Mouse (Mus musculus): ENCODE measurements around the gene Gm6217.
"Not testable (repeated sequence)": the region's sequence is repeated elsewhere in the genome, so short reads cannot be mapped to it uniquely, and the experiment has no call there.

The Gm6217 gene

GRCm38 (mm10) chr1:82931326-82931725, at the start of gene Gm6217:
Gene Gm6217, minus strand, starts transcription at chr1:82931399.
- not testable (repeated sequence) for DNase-seq (ENCODE audit: low spot score)

- DNase-seq (ENCODE audit: low spot score): no peak
These were observed 46.6 kb upstream of the Gm6217 start for GRCm38 (mm10) chr1:82977840-82978239.

DNA sequence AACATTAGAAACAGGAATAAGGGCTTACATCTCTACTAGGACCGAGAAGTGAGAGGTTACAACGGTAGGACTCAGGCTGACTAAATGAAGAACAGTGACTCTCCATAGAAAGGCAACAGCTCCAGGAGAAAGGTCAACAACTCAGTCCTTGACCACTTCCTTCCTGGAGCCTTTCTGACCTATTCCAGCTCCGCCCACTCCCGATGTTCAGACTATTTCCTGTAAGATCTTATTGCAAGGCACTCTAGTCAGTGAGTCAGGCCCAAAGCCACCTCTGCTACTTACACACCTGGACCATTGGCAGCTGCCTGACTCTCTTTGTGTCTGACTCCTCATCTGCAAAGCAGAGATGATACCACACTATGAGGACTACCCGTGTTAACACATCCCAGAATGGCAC, 44.6 kb upstream of the Gm6217 start:
- no peak for DNase-seq (ENCODE audit: low spot score)

DNA sequence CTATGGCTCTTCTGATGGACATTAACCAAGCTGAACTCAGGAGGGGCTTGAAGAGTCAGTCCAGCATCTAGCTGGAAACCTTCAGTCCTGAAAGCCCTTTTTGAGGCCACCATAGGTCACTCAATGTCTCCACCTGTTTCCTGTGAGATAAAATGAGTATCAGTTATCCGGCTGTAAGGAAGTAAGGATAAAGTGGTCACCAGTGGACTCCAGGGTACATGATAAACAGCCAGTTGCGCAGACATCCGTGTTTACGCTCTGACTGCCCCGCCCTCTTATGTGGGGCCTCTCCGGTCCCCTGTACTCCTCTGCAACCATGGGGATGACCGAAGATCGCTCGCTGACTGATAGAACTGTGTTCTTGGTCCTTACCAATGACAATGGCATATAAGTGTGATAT, 43.1 kb upstream of the Gm6217 start:
- peak; percentile 29 for DNase-seq (ENCODE audit: low spot score)

DNA sequence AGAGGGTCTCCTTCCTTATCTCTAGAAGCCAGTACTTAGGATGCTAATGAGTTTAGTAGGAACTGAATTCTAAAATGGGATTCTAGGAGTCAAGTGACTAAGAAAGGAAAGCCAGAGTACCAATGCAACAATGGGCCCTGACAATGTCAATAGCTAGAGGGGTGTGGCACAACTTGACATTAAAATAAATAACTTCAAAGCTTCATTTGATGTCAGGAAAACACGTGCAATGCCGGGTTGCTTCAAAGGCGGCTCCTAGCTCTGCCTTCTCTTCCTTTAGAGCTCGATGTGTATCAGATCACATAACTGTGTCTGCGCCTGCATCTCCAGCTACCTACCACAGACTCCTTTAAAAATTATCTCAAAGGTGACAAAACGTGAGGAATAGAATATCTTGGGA, 42.7 kb upstream of the Gm6217 start:
- no peak for DNase-seq (ENCODE audit: low spot score)

DNA sequence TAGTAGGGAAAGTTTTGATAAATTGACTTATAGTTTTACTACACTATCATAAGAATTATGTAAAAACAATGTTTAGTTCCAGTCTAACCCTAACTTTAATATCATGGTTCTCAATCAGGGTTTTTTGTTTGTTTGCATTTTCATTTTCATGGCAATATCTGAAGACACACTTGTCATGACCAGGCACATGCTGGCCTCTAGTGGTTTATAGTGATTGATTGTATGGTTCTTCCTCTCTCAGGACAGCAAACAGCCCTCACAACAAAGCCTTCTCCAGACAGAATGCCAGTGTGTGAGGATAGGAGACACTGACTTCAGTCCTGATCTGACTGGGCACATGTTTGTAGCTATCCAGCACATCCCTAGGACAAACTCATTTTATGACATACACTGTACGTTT, 42.0 kb upstream of the Gm6217 start:
- DNase-seq (ENCODE audit: low spot score): no peak

GRCm38 (mm10) chr1:82972046-82972445, 40.8 kb upstream of the Gm6217 start:
- peak; percentile 58 for DNase-seq (ENCODE audit: low spot score)

GRCm38 (mm10) chr1:82966413-82966812, 35.2 kb upstream of the Gm6217 start:
- no peak for DNase-seq (ENCODE audit: low spot score)

GRCm38 (mm10) chr1:82959870-82960385, 28.7 kb upstream of the Gm6217 start, which contains the start of gene Gm47955:
Gene Gm47955, plus strand, starts transcription at chr1:82960286.
- no peak for DNase-seq (ENCODE audit: low spot score)

GRCm38 (mm10) chr1:82955913-82956312, 24.7 kb upstream of the Gm6217 start, which contains the start of gene Gm7544:
Gene Gm7544, minus strand, starts transcription at chr1:82956013.
- DNase-seq (ENCODE audit: low spot score): not testable (repeated sequence)

GRCm38 (mm10) chr1:82948601-82949000, 17.4 kb upstream of the Gm6217 start:
- DNase-seq (ENCODE audit: low spot score): no peak

GRCm38 (mm10) chr1:82946029-82946428, 14.8 kb upstream of the Gm6217 start:
- not testable (repeated sequence) for DNase-seq (ENCODE audit: low spot score)

GRCm38 (mm10) chr1:82943295-82943694, 12.1 kb upstream of the Gm6217 start, which contains the start of gene A030003K21Rik:
Gene A030003K21Rik, minus strand, starts transcription at chr1:82943388.
- not testable (repeated sequence) for DNase-seq (ENCODE audit: low spot score)

- DNase-seq (ENCODE audit: low spot score): not testable (repeated sequence)
These were observed 11.3 kb upstream of the Gm6217 start for GRCm38 (mm10) chr1:82942505-82942904.

DNA sequence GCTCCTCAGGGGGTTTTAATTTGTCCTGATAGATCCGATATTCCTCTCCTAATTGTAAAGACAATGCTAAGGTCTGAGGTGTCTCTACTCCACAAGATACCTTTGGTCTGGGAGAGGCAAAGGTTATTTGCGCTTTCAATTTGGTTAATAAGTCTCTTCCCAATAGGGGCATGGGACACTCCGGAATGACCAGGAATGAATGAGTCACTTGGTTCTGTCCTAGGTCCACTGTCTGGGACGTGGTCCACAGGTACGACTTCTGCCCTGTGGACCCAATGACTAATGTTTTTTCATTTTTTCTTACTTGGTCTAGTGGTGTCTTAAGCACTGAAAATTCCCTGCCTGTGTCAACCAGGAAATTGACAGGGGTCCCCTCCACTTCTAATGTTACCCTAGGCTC, 7.5 kb upstream of the Gm6217 start:
- no peak for DNase-seq (ENCODE audit: low spot score)

DNA sequence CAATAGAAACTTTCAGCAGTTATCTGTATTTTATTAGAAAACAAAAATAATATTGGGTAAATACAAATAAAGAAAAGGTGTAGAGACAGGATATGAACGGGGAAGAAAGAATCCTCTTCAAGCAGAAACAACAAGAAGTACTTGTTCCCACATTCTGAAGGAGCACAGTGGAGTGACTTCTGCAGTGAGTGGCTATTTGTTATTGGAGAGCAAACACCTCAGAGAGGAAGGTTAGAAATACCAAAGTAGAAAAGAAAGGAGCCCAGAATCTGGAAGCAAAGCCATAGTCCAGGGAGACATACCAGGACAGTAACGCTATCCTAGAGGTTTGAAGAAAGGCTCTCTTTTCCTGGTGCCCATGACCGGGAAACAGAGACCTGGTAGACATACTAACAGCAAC, 641 bp downstream of the Gm6217 start:
- not testable (repeated sequence) for DNase-seq (ENCODE audit: low spot score)

GRCm38 (mm10) chr1:82924650-82925049, 6.5 kb downstream of the Gm6217 start, which contains the start of gene A030014E15Rik:
Gene A030014E15Rik, plus strand, starts transcription at chr1:82924917.
- DNase-seq (ENCODE audit: low spot score): no peak

DNA sequence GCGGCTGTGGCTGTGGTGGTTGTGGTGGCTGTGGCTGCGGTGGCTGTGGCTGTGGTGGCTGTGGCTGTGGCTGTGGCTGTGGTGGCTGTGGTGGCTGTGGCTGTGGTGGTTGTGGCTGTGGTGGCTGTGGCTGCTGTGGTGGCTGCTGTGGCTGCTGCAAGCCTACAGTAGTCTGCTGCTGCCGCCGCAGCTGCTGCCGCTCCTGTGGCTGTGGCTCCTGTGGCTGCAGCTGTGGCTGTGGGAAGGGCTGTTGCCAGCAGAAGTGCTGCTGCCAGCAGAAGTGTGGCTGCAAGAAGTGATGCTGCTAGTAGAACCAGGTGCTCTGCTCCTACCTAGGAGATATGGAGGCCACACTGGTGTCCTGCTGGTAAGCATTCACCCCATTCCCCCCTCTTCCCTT, 17.8 kb downstream of the Gm6217 start:
- not testable (repeated sequence) for DNase-seq (ENCODE audit: low spot score)

- no peak for DNase-seq (ENCODE audit: low spot score)
These were observed 18.2 kb downstream of the Gm6217 start, which contains the start of gene A030005L19Rik for GRCm38 (mm10) chr1:82913025-82913424. Gene A030005L19Rik, plus strand, starts transcription at chr1:82913325.

DNA sequence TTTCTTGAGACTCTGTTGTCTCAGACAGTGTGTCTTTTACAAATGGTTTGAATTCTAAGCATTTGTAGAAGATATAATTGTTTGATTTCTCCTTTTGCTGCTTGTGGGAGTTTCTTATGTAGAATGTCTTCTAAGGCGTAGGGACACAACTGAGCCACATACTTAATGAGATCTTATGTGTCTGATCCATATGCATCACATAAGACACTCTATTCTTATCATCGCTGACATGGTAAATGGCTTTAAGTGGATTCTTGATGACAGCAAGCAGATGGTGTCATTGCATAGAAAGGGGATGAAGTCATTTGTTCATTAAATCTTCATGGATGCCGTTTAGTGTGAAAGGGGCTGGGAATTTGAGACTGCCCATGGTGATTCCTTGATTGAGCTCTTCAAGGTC, 25.3 kb downstream of the Gm6217 start:
- DNase-seq (ENCODE audit: low spot score): no peak

DNA sequence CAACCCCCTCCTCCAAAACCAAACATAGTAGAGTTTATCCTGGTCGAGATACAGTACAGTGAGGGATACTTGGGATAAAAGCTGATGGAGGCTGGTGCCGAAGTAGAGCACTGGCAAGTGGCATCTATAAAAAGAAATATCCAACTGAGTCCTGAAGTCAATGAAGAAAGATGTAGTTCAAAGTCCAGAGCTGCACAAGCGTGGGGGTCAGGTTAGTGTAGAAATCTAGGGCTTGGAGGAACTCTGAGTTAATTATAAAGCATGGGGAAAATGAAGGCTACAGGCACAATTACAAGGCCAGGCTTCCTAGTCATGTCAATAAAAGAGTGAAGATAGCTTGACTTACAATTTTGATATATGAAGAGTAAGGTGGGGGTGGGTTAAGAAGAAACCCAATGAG, 30.0 kb downstream of the Gm6217 start:
- no peak for DNase-seq (ENCODE audit: low spot score)

DNA sequence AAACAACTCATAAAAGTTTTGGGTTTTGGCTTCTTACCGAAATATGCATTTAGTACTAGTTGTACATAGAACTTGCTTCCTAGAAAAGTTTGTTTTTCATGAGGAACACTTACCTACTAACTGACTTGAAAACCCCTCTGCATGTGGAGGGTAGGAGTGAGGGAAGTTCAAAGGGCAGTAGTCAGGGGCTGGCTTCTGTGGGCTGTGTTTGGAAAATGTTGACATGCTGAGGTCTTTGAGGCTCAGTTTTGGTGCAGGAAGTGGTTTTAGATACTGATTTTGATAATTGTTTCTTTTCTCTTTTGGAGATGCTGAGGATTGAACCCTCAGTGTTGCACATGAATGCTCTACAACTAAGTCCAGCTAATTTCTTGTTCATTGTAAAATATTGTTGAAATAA, 30.6 kb downstream of the Gm6217 start:
- peak; percentile 19 for DNase-seq (ENCODE audit: low spot score)

DNA sequence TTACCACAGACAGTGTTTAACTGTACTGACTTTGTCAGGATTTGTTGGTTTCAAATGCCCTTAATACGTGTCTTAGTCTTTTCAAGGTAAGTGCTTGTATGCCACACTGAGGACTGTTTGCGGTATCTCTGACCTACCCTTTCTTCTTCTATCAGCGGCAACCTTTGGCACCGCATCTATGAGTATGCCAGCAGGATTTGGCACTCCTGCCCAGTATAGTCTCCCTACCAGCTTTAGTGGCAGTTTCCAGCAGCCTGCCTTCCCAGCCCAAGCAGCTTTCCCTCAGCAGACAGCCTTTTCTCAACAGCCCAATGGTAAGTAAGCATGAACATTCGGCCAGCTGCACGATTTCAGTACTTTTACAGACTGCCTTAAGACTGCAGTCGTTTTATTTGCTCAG, 37.9 kb downstream of the Gm6217 start:
- DNase-seq (ENCODE audit: low spot score): no peak
